Mouse (Mus musculus): ENCODE data around the gene Gm10945.

DNA sequence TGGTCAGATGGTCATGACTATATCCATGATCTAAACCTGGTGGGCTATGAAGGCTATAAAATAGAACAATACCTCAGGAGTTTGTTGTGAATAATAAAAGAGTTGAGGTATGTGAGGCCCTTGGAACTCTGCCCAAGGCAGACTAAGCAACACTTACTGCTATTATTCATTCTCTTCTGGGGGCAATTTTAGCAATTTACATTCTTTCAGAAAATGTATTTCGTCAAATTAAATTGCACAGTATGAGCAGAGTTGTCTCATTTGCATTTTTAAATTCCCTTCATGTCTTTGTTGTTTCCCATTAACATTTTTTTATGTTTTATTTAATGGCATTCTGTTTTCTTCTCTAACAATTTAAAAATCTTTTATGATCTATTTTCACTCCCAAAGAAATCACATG, 37.8 kb downstream of the Gm10945 start:
- no peak for TF ChIP-seq CTCF (IDR thresholded peaks at IDR 0.05; ENCODE audit: control insufficient read depth, insufficient read depth, insufficient replicate concordance, low read depth, low read length)
- no peak for TF ChIP-seq POLR2A (IDR thresholded peaks at IDR 0.05; ENCODE audit: control insufficient read depth, low read depth, low read length)

All from testis, adult 2 months (tissue).